Mouse (Mus musculus): ENCODE data around the gene Myo18a. TPM values are rescaled to one million over a fixed set of nuclear protein-coding genes. Genes with fewer than 3 reads are reported as not detected.
A peak's percentile ranks its signal among the peaks of the same experiment; 100 is the strongest.

Myo18a gene
- polyA plus RNA-seq, 1 experiment from 2014 or later: 29.9 TPM

GRCm38 (mm10) chr11:77896480-77896819 is 133.4 kb downstream of the Myo18a start:
- no peak overlapping the region for H3K9ac ChIP-seq
- H3K4me1 ChIP-seq: peaks cover 22% of the 10 kb centered on the region
- 48% methylated on average over 6 of the region's 6 CpGs for WGBS
- ATAC-seq (ENCODE audit: insufficient read depth, low FRiP score, low read depth): no peak
- H3K36me3 ChIP-seq: no peaks in the 10 kb centered on the region
- no peak overlapping the region for H3K27ac ChIP-seq
- no peaks in the 10 kb centered on the region for H3K9me3 ChIP-seq
- H3K4me2 ChIP-seq: no peak overlapping the region
- no peak overlapping the region for H3K4me3 ChIP-seq (replicated peaks)
- H3K27me3 ChIP-seq (replicated peaks): peaks cover 8% of the 10 kb centered on the region; the same call in 1 of the 2 replicates

DNA sequence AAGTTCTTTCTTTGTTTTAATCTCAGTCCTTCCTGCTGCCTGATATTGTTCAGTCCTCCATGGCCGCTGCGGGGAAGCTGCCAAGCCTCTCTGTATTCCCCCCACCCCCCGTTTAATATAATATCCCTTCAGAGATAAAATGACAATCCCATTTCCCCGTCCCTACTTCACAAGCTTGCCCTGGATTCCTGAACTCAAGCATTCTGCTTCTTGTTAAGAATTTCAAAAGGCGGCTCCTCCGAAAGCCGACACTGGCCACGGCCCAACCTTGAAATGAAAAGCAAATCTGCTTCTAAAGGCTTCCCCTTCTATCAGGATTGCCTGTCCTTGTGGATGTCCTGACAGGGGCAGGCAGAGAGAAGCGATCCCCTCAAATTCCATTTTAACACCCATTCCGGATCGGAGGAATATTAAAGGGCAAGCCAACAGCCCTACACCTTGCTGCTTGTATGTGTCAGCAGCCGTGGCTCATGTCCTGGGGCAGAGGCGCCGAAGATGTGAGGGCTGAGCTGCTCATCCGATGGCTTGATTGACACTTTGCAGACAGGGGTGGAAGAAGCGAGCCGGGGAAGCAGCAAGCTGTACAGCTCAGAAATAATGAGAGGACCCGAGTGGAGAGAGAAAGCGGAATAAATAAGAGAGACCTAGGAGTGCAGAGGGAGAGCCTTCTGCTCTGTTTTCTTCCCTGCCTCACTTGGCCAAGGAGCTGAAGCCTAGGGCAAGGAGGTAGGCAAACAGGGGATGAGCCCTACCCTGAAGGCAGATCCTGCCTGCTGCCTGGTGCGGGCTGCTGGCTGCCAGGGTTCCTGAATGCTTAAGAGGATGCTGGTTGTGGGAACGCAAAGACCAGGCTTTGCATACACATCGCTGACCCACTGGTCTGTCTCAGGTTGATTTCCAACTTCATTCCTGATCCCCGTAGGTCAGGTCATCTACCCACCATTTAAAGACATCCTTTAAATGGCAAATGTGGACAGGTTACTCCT is 134.1 kb downstream of the Myo18a start:
- no peak overlapping the region for H3K4me3 ChIP-seq (replicated peaks)
- no peak overlapping the region for H3K27ac ChIP-seq
- no peak overlapping the region for H3K9ac ChIP-seq
- H3K4me1 ChIP-seq: peaks cover 27% of the 10 kb centered on the region
- 25% methylated on average over 23 of the region's 23 CpGs for WGBS
- H3K36me3 ChIP-seq: no peaks in the 10 kb centered on the region
- H3K27me3 ChIP-seq (replicated peaks): peaks cover 8% of the 10 kb centered on the region; the same call in 1 of the 2 replicates
- ATAC-seq (ENCODE audit: insufficient read depth, low FRiP score, low read depth): no peak
- H3K9me3 ChIP-seq: no peaks in the 10 kb centered on the region
- peak overlapping the region; percentile 9 for H3K4me2 ChIP-seq

- H3K4me2 ChIP-seq: no peak overlapping the region
- no peak overlapping the region for H3K9ac ChIP-seq
- WGBS: 80% methylated on average over 3 of the region's 3 CpGs
- H3K27me3 ChIP-seq (replicated peaks): peaks cover 8% of the 10 kb centered on the region; the same call in 1 of the 2 replicates
- ATAC-seq (ENCODE audit: insufficient read depth, low FRiP score, low read depth): no peak
- H3K4me1 ChIP-seq: peaks cover 16% of the 10 kb centered on the region; the same call in 1 of the 2 replicates
- no peaks in the 10 kb centered on the region for H3K36me3 ChIP-seq
- H3K9me3 ChIP-seq: no peaks in the 10 kb centered on the region
- no peak overlapping the region for H3K27ac ChIP-seq
- H3K4me3 ChIP-seq (replicated peaks): no peak overlapping the region
Observed at GRCm38 (mm10) chr11:77900187-77900586, 137.1 kb downstream of the Myo18a start.

- Histone ChIP-seq H3K9me3 (no peaks in the 10 kb centered on the region), H3K4me3 (replicated peaks) (no peak overlapping the region), H3K27ac (0 out of 2 replicates have a peak overlapping the region, but pooled peaks have one; percentile 31), H3K4me1 (peaks cover 16% of the 10 kb centered on the region; the same call in 1 of the 2 replicates), H3K36me3 (no peaks in the 10 kb centered on the region), H3K27me3 (replicated peaks) (peaks cover 8% of the 10 kb centered on the region; the same call in 1 of the 2 replicates), H3K9ac (no peak overlapping the region), H3K4me2 (no peak overlapping the region)
- no peak for ATAC-seq (ENCODE audit: insufficient read depth, low FRiP score, low read depth)
- 70% methylated on average over 4 of the region's 4 CpGs for WGBS
Observed at GRCm38 (mm10) chr11:77900696-77901095, 137.7 kb downstream of the Myo18a start.

DNA sequence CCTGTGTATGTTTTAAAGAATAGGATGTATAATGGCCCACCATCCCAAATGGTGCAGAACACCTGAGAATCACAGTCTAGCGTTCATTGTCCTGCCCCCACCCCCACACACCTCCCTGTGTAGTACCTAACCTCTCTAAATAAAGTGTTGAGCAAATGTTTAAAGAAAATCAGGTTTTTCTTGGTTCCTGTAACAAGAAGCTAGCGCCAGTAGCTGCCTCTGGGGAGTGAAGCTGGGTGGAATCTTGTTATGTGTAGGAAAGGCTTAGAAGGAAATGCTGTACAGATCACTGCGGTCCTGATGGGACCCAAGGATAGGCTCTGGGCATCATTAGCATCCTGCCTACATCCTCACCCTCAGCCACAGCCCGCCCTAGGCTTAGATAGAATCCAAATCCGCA is 138.3 kb downstream of the Myo18a start:
- ATAC-seq (ENCODE audit: insufficient read depth, low FRiP score, low read depth): peak; percentile 54; the same call in 1 of the 2 replicates
- no peaks in the 10 kb centered on the region for H3K9me3 ChIP-seq
- 41% methylated on average over 5 of the region's 5 CpGs for WGBS
- H3K9ac ChIP-seq: no peak overlapping the region
- no peaks in the 10 kb centered on the region for H3K36me3 ChIP-seq
- H3K27me3 ChIP-seq (replicated peaks): peaks cover 8% of the 10 kb centered on the region; the same call in 1 of the 2 replicates
- H3K4me2 ChIP-seq: no peak overlapping the region
- H3K27ac ChIP-seq: peak overlapping the region; percentile 31
- peaks cover 14% of the 10 kb centered on the region; the same call in 1 of the 2 replicates for H3K4me1 ChIP-seq
- H3K4me3 ChIP-seq (replicated peaks): no peak overlapping the region

GRCm38 (mm10) chr11:77901775-77902355 is 138.8 kb downstream of the Myo18a start:
- H3K4me2 ChIP-seq: no peak overlapping the region
- no peak overlapping the region for H3K4me3 ChIP-seq (replicated peaks)
- WGBS: 34% methylated on average over 8 of the region's 8 CpGs
- H3K9me3 ChIP-seq: no peaks in the 10 kb centered on the region
- no peak for ATAC-seq (ENCODE audit: insufficient read depth, low FRiP score, low read depth)
- peaks cover 8% of the 10 kb centered on the region; the same call in 1 of the 2 replicates for H3K27me3 ChIP-seq (replicated peaks)
- H3K9ac ChIP-seq: no peak overlapping the region
- H3K27ac ChIP-seq: peak overlapping the region; percentile 31
- H3K4me1 ChIP-seq: peaks cover 11% of the 10 kb centered on the region
- no peaks in the 10 kb centered on the region for H3K36me3 ChIP-seq

GRCm38 (mm10) chr11:77903761-77904160 is 140.7 kb downstream of the Myo18a start:
- H3K27me3 ChIP-seq (replicated peaks): no peaks in the 10 kb centered on the region
- no peaks in the 10 kb centered on the region for H3K9me3 ChIP-seq
- H3K4me3 ChIP-seq (replicated peaks): no peak overlapping the region
- WGBS: 24% methylated on average over 3 of the region's 3 CpGs
- H3K27ac ChIP-seq: no peak overlapping the region
- no peak overlapping the region for H3K4me2 ChIP-seq
- no peaks in the 10 kb centered on the region for H3K36me3 ChIP-seq
- ATAC-seq (ENCODE audit: insufficient read depth, low FRiP score, low read depth): no peak
- peaks cover 11% of the 10 kb centered on the region for H3K4me1 ChIP-seq
- no peak overlapping the region for H3K9ac ChIP-seq

DNA sequence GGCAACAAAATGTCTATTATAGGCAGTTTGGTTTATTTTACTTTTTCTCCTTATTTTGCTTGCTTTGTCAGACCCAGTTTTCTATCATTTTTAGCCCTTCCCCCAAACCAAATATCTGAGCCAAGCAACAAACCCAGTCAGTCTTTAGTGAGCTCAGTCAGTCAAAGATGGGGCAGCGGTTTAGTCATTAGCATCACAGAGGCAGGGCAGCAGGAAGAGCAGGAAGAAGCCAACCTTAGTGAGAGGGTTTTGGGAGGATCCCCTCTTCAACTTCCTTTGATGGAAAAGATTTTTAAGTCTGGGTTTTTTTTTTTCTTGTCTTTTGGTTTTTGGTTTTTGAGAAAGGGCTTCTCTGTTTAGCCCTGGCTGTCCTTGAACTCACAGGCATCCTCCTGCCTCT is 141.7 kb downstream of the Myo18a start:
- WGBS: 50% methylated on average over 1 of the region's 1 CpGs
- H3K36me3 ChIP-seq: no peaks in the 10 kb centered on the region
- ATAC-seq (ENCODE audit: insufficient read depth, low FRiP score, low read depth): no peak
- H3K27ac ChIP-seq: no peak overlapping the region
- no peak overlapping the region for H3K4me2 ChIP-seq
- H3K9ac ChIP-seq: no peak overlapping the region
- no peaks in the 10 kb centered on the region for H3K27me3 ChIP-seq (replicated peaks)
- no peaks in the 10 kb centered on the region for H3K9me3 ChIP-seq
- H3K4me3 ChIP-seq (replicated peaks): no peak overlapping the region
- peaks cover 11% of the 10 kb centered on the region for H3K4me1 ChIP-seq

GRCm38 (mm10) chr11:77906097-77906687 is 143.1 kb downstream of the Myo18a start:
- Histone ChIP-seq H3K27ac (no peak overlapping the region), H3K4me1 (peaks cover 11% of the 10 kb centered on the region)

DNA sequence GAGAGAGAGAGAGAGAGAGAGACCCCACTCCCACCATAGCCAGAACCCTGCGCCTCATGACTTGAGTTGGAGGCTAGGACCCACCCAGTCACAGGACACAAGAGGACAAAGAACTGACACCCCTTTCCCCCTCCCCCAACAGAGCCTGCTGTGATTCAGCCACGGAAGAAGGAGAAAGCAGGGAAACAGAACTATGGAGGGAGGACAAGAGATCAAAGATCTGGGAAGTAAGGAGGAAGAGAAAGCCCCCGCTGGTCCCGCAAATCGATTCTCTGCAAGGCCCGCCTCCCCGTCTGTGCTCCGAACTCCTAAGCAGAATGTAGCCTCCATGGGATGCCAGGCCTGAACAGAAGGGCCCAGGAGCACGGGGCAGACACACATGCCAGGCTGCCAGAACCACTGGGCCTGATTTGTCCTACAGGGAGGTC is 143.7 kb downstream of the Myo18a start:
- ATAC-seq (ENCODE audit: insufficient read depth, low FRiP score, low read depth): no peak
- H3K27ac ChIP-seq: no peak overlapping the region
- H3K9ac ChIP-seq: no peak overlapping the region
- 14% methylated on average over 9 of the region's 9 CpGs for WGBS
- H3K9me3 ChIP-seq: no peaks in the 10 kb centered on the region
- peaks cover 6% of the 10 kb centered on the region for H3K4me1 ChIP-seq
- no peaks in the 10 kb centered on the region for H3K36me3 ChIP-seq
- H3K4me2 ChIP-seq: 0 out of 2 replicates have a peak overlapping the region, but pooled peaks have one; percentile 21
- no peak overlapping the region for H3K4me3 ChIP-seq (replicated peaks)
- H3K27me3 ChIP-seq (replicated peaks): no peaks in the 10 kb centered on the region

More at GRCm38 (mm10) chr11:77906097-77906687, 143.1 kb downstream of the Myo18a start:
- Histone ChIP-seq H3K9ac (no peak overlapping the region), H3K9me3 (no peaks in the 10 kb centered on the region), H3K27me3 (replicated peaks) (no peaks in the 10 kb centered on the region), H3K4me3 (replicated peaks) (no peak overlapping the region), H3K4me2 (no peak overlapping the region), H3K36me3 (no peaks in the 10 kb centered on the region)
- WGBS: 41% methylated on average over 19 of the region's 19 CpGs
- no peak for ATAC-seq (ENCODE audit: insufficient read depth, low FRiP score, low read depth)

- H3K9ac ChIP-seq: no peak overlapping the region
- no peak for ATAC-seq (ENCODE audit: insufficient read depth, low FRiP score, low read depth)
Observed at GRCm38 (mm10) chr11:77908468-77908867, 145.4 kb downstream of the Myo18a start.

More at GRCm38 (mm10) chr11:77908468-77908867, 145.4 kb downstream of the Myo18a start:
- Histone ChIP-seq H3K4me3 (replicated peaks) (no peak overlapping the region), H3K4me1 (peaks cover 4% of the 10 kb centered on the region; the same call in 1 of the 2 replicates), H3K36me3 (no peaks in the 10 kb centered on the region), H3K4me2 (no peak overlapping the region), H3K27me3 (replicated peaks) (peaks cover 9% of the 10 kb centered on the region; the same call in 1 of the 2 replicates), H3K27ac (no peak overlapping the region), H3K9me3 (no peaks in the 10 kb centered on the region)
- WGBS: 54% methylated on average over 4 of the region's 4 CpGs
